Mouse (Mus musculus) brain, embryonic 14.5 days (tissue): Measurements from ENCODE around the gene Adcyap1r1. TPM values are rescaled to one million over a fixed set of nuclear protein-coding genes. Genes with fewer than 3 reads are reported as not detected.
A peak's percentile ranks its signal among the peaks of the same experiment; 100 is the strongest.

ENCODE experiments used
- DNase-seq: peaks from one replicate; pipeline ENCODE4 v3.0.0-alpha.2; 2011; ENCODE audit warnings: low read depth
- CTCF ChIP-seq: fragments of 200-500 bp; IDR thresholded peaks from 2 replicates; pipeline ENCODE4 v1.5.1; 2012; ENCODE audit warnings: inconsistent platforms, mild to moderate bottlenecking, moderate library complexity, borderline replicate concordance; ENCODE audit not compliant: insufficient read depth, insufficient read length; ENCODE audit errors: extremely low read depth
- POLR2A ChIP-seq: fragments of 200-500 bp; IDR thresholded peaks from 2 replicates; pipeline ENCODE4 v1.6.1; 2012; ENCODE audit warnings: mild to moderate bottlenecking, inconsistent platforms, borderline replicate concordance; ENCODE audit not compliant: poor library complexity, insufficient read depth, insufficient read length, severe bottlenecking; ENCODE audit errors: extremely low read depth
- polyA plus RNA-seq: library from polyadenylated mRNA; depleted of rRNA; stranded (reverse); fragments of >200 nt; gene quantifications from 2 replicates; pipeline ENCODE4 v1.2.3, GENCODE M21; 2012

The Adcyap1r1 gene
- polyA plus RNA-seq, 1 experiment = 69.0 TPM

DNA sequence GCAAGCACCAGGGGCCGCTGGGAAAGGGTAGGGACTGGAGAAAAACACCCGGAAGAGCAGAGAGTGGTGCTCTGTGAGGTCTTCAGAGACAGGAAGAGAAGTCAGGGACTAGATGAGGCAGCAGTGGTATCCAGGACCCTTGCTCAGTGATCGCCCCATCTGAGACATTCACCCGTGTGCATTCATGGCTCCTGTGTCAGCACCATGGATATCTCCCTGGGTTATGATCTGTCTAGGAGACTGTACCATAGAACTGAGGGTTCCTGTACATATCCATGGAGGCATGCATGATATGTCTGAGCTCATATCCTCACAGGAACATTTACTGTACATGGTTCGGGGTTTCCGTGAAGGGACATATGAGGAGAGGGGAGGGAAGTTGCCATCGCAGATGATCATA lies 5.9 kb downstream of the Adcyap1r1 start:
- DNase-seq = no peak
- no peak for TF ChIP-seq CTCF
- TF ChIP-seq POLR2A = no peak

- TF ChIP-seq POLR2A (no peak), CTCF (peak; percentile 37; the same call in 1 of the 2 replicates)
- peak; percentile 53 for DNase-seq
Observed at GRCm38 (mm10) chr6:55458156-55458555, 6.4 kb downstream of the Adcyap1r1 start.

DNA sequence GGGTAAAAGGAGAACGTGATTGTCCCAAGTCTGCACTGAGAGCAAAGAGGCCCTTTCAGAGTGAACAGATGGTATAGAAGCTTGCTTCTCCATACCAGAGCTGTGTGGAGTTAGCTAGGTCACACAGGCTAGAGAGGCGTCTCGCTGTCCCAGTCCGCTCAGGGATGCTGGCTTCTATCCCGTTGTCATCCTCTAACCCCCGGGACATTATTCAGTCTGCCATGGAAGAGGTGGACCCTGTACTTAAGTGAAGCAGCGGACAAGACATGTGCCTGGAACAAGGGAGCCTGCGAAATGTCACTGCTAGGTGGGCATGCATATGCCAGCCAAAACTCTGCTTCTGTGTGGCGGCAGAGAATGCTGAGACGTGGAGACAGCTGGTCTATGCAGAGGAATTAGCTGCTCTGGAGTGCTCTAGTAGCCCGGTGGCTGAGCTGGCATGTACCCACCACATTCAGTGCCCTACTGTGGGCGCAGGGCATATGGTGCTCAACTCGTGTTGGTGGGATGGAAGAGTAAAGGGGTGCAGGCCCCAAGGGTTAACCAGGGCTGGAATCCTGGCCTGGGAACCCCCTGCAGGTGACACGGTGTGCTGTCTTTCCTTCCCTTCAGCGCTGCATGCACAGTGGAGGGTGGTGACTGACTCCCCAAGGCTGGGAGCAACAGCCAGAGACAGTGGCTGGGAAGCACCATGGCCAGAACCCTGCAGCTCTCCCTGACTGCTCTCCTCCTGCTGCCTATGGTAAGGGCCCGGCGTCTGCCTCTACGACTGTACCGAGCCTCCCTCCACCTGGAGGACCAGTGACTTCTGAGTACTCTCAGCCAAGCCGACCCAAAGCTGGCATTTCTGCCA lies 8.0 kb downstream of the Adcyap1r1 start:
- no peak for TF ChIP-seq CTCF
- no peak for TF ChIP-seq POLR2A
- DNase-seq = no peak

DNA sequence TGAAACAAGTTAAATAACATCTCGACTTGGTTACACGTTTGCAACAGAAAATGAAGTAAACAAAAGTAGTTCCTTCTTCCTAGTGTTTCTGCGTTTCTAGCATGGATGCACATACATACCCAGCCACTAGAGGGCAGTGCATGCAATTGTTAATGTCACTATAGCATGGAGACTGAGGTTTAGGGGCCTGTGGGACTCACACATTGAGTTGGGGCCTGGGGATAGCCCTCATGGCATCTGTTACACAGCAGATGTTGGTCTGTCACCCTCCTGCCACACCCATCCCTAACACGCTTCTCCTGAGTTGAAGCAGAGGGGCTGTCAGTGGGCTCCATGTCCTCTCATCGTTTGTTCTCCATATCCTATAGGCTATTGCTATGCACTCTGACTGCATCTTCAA lies 9.4 kb downstream of the Adcyap1r1 start:
- TF ChIP-seq CTCF (peak; percentile 57; the same call in 1 of the 2 replicates), POLR2A (no peak)

GRCm38 (mm10) chr6:55461678-55462077 lies 9.9 kb downstream of the Adcyap1r1 start:
- DNase-seq = no peak
- TF ChIP-seq CTCF (no peak), POLR2A (no peak)

More for the DNA sequence above, 9.4 kb downstream of the Adcyap1r1 start:
- no peak for DNase-seq

- DNase-seq = no peak
- no peak for TF ChIP-seq POLR2A
- TF ChIP-seq CTCF = no peak
Observed at GRCm38 (mm10) chr6:55462394-55462793, 10.6 kb downstream of the Adcyap1r1 start.

DNA sequence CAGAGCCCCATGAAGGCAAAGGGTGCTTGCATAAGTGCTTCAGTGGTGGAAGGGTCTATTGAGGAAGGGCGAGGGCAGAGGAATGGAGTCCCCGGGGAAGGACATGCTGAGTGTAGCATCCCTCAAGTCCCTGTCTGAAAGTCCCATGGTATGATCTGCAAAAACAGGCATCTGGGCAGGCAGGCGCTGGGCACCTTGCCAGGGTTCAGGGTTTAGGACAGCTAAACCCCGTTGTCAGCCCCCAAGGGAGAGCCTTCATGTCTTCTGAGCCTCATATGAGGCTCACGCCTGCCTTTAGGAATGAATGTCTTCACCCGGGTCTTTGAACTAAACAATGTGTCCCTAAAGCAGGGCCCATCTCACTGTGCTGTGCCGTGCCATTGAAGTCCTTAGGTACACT lies 12.2 kb downstream of the Adcyap1r1 start:
- TF ChIP-seq CTCF = no peak
- no peak for TF ChIP-seq POLR2A
- no peak for DNase-seq

DNA sequence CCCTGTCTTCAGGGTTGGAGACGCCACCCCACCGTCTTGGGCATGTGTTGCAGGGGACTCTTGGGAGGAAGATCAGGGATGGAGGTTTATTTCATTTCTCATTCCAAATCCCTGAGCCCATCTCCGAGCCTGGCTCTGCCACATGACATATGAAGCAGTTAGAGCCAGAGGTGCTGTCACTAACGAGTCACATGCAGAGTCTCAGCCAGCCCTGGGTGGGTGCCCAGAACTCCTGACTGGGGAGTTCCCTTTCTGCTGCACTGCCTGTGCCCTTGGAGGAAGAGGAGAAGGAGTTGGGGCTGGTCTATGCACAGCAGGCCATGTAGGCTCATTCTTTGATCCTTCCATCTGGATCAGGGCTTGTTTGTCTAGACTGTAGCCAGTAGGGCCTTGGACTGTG lies 13.5 kb downstream of the Adcyap1r1 start:
- peak; percentile 64 for DNase-seq
- TF ChIP-seq POLR2A (no peak), CTCF (no peak)

GRCm38 (mm10) chr6:55466301-55466761 lies 14.6 kb downstream of the Adcyap1r1 start:
- peak; percentile 65 for DNase-seq
- TF ChIP-seq CTCF (no peak), POLR2A (no peak)

GRCm38 (mm10) chr6:55470691-55471090 lies 18.9 kb downstream of the Adcyap1r1 start:
- DNase-seq = no peak

DNA sequence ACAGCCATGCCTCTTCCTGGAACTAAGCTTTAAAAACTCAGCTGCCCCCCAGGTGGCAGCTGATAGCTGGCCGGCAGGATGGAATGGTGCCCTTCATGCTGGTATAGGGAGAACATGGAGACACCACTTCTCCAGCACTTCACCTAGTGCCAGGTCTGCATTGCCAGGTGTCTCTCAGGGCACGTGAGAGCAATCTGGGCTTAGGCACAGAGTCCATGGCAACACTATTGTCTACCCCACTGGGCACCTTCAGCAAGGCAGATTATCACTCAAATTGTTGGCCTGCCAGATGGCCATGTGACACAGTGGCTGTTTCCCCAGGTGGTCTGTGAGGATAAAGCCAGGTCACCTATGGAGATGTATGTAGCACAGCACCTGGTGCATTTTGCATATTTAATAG lies 20.6 kb downstream of the Adcyap1r1 start:
- DNase-seq = no peak
- no peak for TF ChIP-seq CTCF
- TF ChIP-seq POLR2A = no peak

More at GRCm38 (mm10) chr6:55470691-55471090, 18.9 kb downstream of the Adcyap1r1 start:
- no peak for TF ChIP-seq CTCF
- no peak for TF ChIP-seq POLR2A

DNA sequence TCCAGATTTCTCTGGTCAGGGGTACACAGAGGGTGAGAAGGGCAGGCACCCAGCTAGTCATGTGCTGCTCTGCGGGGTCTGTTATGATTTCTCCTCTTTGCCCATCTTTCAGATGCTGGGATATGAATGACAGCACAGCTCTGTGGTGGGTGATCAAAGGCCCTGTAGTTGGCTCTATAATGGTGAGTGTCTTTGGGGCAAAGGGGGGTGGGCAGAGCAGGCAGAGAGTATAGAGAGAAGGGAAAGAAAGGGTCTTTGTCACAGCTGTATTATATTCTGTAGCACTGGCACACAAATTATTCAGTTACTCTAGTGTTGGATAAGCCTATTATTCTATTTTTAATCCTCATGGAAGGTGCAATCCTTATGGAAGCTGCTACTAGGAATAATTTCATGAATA lies 29.2 kb downstream of the Adcyap1r1 start:
- TF ChIP-seq CTCF (no peak), POLR2A (no peak)
- no peak for DNase-seq

DNA sequence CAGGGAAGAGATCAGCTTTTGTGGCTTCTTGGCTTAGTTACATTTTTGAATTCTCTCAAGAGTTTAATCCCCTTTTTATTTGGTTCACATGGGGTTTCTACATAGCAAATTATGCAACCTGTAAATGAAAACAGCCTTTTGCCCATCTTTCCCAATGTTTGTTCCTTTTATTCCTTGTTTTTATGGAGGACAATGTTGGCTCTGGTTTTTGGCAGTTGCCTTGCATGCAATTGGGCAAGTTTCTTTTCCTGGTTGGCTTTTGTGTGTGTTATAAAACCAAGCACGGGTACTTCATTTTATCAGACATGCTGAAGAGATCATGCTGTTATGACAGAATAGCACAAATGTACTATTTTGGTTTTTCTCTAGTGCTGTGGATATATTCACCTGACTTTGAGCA lies 30.7 kb downstream of the Adcyap1r1 start:
- DNase-seq = no peak
- TF ChIP-seq CTCF (no peak), POLR2A (no peak)

DNA sequence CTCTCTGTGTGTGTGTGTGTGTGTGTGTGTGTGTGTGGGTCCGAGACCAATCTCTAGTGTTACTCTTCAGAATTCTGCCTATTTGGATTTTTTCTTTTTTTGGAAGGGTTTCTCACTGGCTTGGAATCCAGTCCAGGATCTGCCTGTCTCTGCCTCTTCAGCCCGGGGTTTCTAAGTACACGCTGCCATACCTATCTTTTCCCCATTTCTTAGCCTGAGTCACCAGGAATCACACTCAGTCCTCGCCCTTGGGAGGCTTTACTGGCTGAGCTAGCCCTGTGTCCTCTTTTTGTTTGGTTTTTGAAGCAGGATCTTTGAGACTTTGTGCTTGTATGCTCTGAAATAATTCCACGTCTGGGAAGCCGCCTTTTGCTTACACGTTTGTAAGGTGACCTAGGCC lies 31.6 kb downstream of the Adcyap1r1 start:
- peak; percentile 45 for DNase-seq
- TF ChIP-seq POLR2A (no peak), CTCF (no peak)
